Mouse (Mus musculus) cerebellum, postnatal 14 days (tissue): ENCODE measurements around the gene Hmgcl.
"Not testable (repeated sequence)": the region's sequence is repeated elsewhere in the genome, so short reads cannot be mapped to it uniquely, and the experiment has no call there.

Experiments
- DNase-seq, 2 experiments: peaks; one replicate each; pipeline ENCODE4 v3.0.0; 2021; ENCODE audit warnings: mixed read lengths in 2 of 2

The Hmgcl gene

DNA sequence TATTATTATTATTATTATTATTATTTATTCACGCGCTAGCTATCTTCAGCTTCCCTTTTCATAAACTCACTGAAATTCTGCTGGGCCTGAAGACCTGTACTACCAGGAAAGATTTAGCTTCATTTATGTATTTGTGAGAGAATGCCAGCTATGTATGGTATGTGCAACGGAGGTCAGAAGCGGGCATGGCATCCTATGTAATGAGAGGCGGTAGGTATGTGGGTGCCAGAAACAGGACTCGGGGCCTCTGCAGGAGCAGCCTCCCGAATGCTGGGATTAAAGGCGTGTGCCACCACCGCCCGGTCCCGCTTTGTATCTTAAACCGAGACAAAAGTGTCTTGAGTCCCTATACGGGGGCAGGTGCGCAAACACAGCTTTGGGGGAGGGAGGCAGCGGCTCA is 16.7 kb downstream of the Hmgcl start:
- DNase-seq, result no peak

GRCm38 (mm10) chr4:135963457-135964193 is 17.4 kb downstream of the Hmgcl start, which contains the start of gene Gale:
Gene Gale, plus strand, starts transcription at chr4:135963727.
- DNase-seq, result peak; percentile 96

- DNase-seq, result peak; percentile 64 to 80
These were observed 18.2 kb downstream of the Hmgcl start for GRCm38 (mm10) chr4:135964426-135964825.

DNA sequence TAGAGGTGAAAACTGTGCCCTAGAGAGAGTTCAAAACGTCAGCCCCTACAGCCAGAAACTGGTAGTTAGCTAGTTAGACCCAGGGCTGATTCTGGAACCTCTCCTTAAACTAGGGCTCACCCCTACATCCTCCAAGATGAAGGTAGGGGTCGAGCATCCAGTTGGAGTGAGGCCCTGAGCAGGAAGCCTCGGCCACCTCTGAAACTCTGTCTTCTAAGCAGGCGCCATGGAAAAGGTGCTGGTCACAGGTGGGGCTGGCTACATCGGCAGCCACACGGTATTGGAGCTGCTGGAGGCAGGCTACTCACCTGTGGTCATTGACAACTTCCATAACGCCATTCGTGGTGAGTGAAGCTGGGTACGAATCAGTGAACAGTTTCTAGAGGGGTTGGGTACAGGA is 18.9 kb downstream of the Hmgcl start:
- no peak for DNase-seq

DNA sequence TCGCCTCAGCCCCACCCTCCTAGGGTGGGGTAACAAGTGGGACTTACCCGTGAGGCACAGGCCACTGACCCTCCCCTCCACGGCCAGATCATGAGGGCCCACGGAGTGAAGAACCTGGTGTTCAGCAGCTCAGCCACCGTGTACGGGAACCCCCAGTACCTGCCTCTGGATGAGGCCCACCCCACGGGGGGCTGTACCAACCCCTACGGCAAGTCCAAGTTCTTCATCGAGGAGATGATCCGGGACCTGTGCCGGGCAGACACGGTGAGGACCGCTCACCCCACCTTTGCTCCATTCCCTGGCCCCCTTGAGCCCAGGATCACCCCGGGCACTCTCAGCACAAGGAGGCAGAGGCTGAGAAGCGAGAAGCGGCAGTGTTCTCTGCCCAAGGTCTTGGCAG is 20.0 kb downstream of the Hmgcl start:
- DNase-seq, result no peak

DNA sequence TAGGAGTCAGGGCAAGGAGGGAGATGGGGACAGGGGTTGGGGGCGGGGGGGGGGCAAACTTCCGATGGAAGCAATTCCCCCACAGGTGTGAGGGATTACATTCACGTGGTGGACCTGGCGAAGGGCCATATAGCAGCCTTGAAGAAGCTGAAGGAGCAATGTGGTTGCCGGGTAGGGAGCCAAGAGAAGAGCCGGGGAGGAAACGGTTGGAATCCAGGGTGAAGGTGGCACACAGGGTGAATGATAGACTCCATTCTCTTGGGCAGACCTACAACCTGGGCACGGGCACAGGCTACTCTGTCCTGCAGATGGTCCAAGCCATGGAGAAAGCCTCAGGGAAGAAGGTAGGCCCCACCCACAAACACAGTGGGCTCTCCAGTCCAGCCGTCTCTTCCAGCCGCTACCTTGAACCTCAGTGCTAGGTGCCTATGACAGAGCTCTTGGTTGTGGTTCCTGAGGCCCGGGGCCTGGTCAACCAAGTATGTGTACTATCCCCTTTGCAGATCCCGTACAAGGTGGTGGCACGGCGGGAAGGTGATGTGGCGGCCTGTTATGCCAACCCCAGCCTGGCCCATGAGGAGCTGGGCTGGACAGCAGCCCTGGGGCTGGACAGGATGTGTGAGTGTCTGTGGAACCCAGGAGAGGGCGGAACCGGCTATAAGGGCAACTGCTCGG is 21.0 kb downstream of the Hmgcl start:
- DNase-seq, result no peak

DNA sequence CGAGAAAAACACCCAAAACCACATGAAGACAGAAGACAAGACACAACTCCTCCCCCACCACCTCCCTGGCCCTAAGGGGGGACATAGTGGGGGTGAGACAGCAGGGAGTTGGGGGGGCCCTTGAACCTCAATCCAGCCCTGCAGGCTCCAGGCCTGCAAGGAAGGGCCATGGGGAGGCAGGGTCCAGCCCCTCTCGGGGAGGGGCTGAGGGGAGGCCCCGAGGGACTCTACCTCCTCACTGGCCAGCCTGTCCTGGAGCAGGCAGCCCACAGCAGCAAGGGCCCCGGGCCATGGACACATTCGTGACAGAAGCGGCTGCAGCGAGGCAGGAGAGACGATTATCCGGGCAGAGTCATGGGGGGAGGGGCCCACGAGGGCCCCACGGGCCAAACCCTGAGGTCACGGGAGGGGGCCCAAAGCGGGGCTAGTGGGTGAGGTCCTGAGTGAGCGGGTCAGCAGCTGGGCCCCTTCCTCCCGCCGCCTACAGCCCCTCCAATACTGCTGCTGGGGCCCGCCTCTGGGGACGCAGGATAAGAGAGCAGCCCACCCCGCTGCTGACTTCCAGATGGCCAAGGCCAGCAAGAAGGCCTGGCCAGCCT is 22.1 kb downstream of the Hmgcl start:
- no peak for DNase-seq

GRCm38 (mm10) chr4:135969070-135969750 is 23.0 kb downstream of the Hmgcl start:
- DNase-seq, result peak in 1 of 2 experiments; percentile 45

GRCm38 (mm10) chr4:135970585-135970984 is 24.3 kb downstream of the Hmgcl start:
- DNase-seq, result no peak

GRCm38 (mm10) chr4:135971805-135972555 is 25.7 kb downstream of the Hmgcl start:
- peak; percentile 26 for DNase-seq

DNA sequence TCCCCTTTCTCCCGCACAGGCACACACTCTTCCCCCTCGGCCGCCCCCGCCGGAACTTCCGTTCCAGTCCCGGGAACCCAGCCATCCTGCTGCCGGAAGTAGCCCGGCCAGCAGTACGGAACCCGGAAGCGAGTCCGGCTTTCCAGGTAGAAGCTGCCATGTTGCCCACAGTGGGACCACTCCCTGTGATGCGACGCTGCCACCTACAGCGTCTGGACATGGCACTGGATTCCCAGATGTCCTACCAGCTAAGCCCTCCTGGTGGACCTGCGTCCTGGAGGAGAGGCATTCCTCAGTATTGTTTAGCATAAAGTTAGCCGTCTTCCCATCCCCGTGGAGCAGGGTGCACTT is 26.3 kb downstream of the Hmgcl start, which contains the start of gene Lypla2:
TSS of gene Lypla2 (minus strand) at position 71 of the 351 bp plus-strand sequence.
- DNase-seq, result peak; percentile 92 to 94

GRCm38 (mm10) chr4:135972911-135973811 is 26.9 kb downstream of the Hmgcl start:
- DNase-seq, result peak in 1 of 2 experiments; percentile 16

GRCm38 (mm10) chr4:135976146-135976545 is 29.9 kb downstream of the Hmgcl start:
- DNase-seq, result peak in 1 of 2 experiments; percentile 33

GRCm38 (mm10) chr4:135980223-135980622 is 34.0 kb downstream of the Hmgcl start:
- DNase-seq, result not testable (repeated sequence)

- peak; percentile 49 to 58 for DNase-seq
These were observed 35.3 kb downstream of the Hmgcl start for GRCm38 (mm10) chr4:135981524-135982063.

DNA sequence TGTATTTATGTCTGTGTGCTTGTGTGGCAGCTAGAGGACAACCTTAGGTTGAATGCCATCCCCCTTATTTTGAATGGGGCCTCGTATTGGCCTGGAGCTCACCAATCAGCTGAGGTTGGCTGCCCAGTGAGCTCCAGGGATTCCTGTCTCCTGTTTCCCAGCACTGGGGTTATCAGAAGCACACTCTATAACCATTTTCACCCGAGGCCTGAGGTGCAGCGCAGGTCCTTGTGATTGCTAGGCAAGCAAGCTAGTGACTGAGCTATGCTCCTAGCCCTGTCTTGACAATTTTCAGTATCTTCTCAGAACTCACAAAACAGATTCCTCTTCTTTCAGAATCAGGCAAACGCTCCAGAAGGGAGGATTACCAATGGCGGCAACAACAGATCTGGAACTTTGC is 38.3 kb downstream of the Hmgcl start:
- DNase-seq, result no peak

- DNase-seq, result no peak
These were observed 38.9 kb downstream of the Hmgcl start for GRCm38 (mm10) chr4:135985193-135985592.

DNA sequence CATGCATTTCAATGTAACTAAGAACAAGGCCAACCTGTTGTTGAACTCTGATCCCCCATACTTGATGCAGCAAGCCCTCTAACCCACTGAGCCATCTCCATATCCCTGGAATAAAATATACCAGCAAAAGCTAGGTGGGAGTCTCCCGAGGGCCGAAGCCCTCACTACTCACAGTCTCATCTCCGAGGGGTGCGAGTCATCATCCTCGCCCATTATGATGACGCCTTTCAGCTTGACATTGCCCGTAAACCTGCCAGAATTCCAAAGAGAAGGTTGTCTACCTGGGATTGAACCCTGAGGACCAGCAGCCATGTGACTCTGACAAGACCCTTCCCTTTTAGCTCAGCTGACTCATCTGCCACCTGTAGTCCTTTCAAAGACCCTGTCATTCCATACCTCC is 39.5 kb downstream of the Hmgcl start:
- DNase-seq, result no peak

DNA sequence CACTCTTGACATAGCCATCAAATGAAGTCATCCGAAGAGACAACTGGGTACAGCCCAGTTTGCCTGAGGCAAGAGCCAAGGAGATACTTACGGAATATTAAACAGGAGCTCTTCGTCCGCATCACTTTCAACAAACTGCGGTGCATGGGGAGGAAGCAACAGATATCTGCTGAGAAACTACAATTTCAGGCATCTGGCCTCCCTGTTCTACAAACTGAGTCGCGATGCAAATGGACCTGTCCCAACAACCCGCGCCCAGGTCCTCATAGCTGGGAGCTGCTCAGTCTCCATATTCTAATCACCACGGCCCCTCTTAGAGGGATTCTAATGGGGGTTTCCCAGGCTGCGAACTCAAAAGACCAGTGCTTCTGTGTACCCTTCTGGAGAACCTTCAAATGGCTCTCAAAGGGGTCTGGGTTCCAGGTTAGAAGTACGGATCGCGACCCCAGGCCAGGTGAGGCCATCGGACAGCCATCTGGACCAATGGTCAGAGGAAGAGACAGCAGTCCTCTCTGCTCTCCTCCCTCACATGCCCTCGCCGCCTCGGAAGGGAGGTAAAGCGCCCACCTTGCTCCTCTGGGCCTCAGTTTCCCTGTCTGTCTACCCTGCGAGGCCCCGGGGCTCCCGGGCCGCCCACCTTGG is 40.2 kb downstream of the Hmgcl start:
- DNase-seq, result no peak

DNA sequence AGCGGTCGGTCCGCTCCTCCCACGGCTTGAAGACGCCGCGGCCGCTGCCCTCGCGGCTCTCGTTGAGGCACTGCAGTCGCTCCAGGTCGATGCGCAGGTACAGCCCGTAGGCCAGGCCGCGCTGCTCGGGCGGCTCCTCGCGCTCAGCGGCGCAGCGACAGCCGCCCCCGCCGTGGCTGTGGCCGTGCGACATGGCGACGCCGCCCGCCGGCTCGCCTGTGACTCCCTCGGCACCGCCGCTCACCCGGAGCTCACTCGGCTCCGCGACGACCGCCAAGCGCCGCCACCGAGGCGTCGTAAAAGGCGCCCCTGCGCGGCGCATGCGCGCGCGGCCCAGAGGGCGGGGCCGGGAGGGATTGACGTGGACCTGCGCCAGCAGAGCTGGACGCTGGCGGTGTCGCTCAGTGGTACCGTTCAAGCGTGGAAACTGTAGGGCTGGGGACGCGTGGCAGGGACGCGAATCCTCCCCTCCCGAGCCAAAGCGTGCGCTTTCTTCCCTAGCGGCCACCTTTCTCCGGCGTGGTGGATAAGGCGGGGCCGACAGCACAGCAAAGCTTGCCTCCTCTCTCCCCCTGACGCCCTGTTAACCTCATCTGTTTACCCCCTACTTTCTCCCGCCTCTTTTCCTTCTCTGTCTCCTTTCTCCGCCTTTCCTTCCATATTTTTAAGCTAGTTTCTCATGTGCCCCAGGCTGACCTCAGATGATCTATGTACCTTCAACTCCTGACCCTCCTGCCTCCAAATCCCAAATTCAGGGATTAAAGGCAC is 40.9 kb downstream of the Hmgcl start, which contains the start of gene Pithd1:
TSS of gene Pithd1 (minus strand) at position 322 of the 768 bp plus-strand sequence.
- DNase-seq, result peak; percentile 95 to 96
